Comparison of ENCODE assay signal across 19 mouse cellular contexts in the genomic region with DNA sequence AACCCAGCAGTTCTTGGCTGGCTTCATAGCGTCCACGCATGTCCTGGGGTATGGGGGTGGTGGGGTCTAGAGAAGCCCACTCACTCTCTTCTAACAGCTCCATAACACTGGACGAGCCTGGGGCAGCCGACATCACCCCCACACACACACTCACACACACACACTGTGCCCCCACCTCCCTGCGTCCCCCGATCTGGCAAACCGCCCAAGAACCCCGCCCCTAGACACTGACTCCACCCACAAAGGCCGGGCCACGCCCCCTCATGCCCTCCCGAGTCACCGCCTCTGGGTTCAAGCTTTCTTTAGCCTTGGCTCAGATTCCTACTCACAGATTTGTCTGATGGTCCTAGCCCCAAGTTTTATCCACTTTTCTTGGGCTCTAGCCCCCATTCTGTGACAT. TPM values are rescaled to one million over a fixed set of nuclear protein-coding genes. Genes with fewer than 3 reads are reported as not detected.
DNase-seq lines count a peak whose midpoint lies in the region; ATAC-seq lines count a peak whose summit lies in the region.
"Had no signal": no experiment of that assay in that cellular context is flagged by ENCODE, and none has a peak within 500 bp of the region (broad histone marks: within the 10 kb centered on the region; RNA-seq: fewer than 3 reads in every experiment).

No protein-coding gene starts in this region.

- H3K27me3 ChIP-seq in kidney, embryonic 15.5 days: no peaks in the 10 kb centered on the region
- H3K27me3 ChIP-seq in midbrain, embryonic 15.5 days (replicated peaks): no peaks in the 10 kb centered on the region
- no peaks in the 10 kb centered on the region for H3K27me3 ChIP-seq in midbrain, embryonic 16.5 days (ENCODE audit: control insufficient read depth, insufficient read depth, low read depth, low read length)
- no peaks in the 10 kb centered on the region for H3K27me3 ChIP-seq in hindbrain, embryonic 10.5 days (ENCODE audit: insufficient read depth, poor library complexity, severe bottlenecking)
- H3K27me3 ChIP-seq: embryonic facial prominence, embryonic 13.5 days; heart, embryonic 15.5 days; neural tube, embryonic 15.5 days had no signal

- no peaks in the 10 kb centered on the region for H3K9me3 ChIP-seq in kidney, embryonic 15.5 days (replicated peaks)
- no peaks in the 10 kb centered on the region for H3K9me3 ChIP-seq in midbrain, embryonic 15.5 days
- no peaks in the 10 kb centered on the region for H3K9me3 ChIP-seq in midbrain, embryonic 16.5 days (replicated peaks; ENCODE audit: control insufficient read depth, low read length, poor library complexity, severe bottlenecking)
- H3K9me3 ChIP-seq in hindbrain, embryonic 10.5 days: no peaks in the 10 kb centered on the region
- H3K9me3 ChIP-seq: embryonic facial prominence, embryonic 13.5 days; G1E; heart, embryonic 15.5 days; neural tube, embryonic 15.5 days had no signal

- peaks cover 16% of the 10 kb centered on the region for H3K4me1 ChIP-seq in kidney, embryonic 15.5 days
- 0 out of 2 replicates have a peak, but pooled peaks cover 3% of the 10 kb centered on the region for H3K4me1 ChIP-seq in midbrain, embryonic 15.5 days
- H3K4me1 ChIP-seq in midbrain, embryonic 16.5 days (ENCODE audit: control insufficient read depth, insufficient read depth, low read length): 0 out of 2 replicates have a peak, but pooled peaks cover 4% of the 10 kb centered on the region
- H3K4me1 ChIP-seq in hindbrain, embryonic 10.5 days (replicated peaks): peaks cover 11% of the 10 kb centered on the region

- H3K36me3 ChIP-seq in kidney, embryonic 15.5 days: peaks cover 83% of the 10 kb centered on the region
- H3K36me3 ChIP-seq in midbrain, embryonic 15.5 days (replicated peaks): no peaks in the 10 kb centered on the region
- peaks cover 10% of the 10 kb centered on the region for H3K36me3 ChIP-seq in midbrain, embryonic 16.5 days (ENCODE audit: control insufficient read depth, insufficient read depth, low read length)
- H3K36me3 ChIP-seq in hindbrain, embryonic 10.5 days: peaks cover 90% of the 10 kb centered on the region

- H3K27ac ChIP-seq in kidney, embryonic 15.5 days: 0 out of 2 replicates have a peak overlapping the region, but pooled peaks have one; percentile 56
- H3K27ac ChIP-seq in midbrain, embryonic 15.5 days: no peak overlapping the region
- no peak overlapping the region for H3K27ac ChIP-seq in midbrain, embryonic 16.5 days (ENCODE audit: low read length)
- H3K27ac ChIP-seq in hindbrain, embryonic 10.5 days: no peak overlapping the region
- H3K27ac ChIP-seq: embryonic facial prominence, embryonic 13.5 days; heart, embryonic 15.5 days; macrophage; neural tube, embryonic 15.5 days had no signal

- H3K4me2 ChIP-seq in kidney, embryonic 15.5 days: peak overlapping the region; percentile 31; the same call in 1 of the 2 replicates
- H3K4me2 ChIP-seq in midbrain, embryonic 15.5 days: no peak overlapping the region
- no peak overlapping the region for H3K4me2 ChIP-seq in midbrain, embryonic 16.5 days (ENCODE audit: low read length)
- H3K4me2 ChIP-seq: embryonic facial prominence, embryonic 13.5 days; heart, embryonic 15.5 days; neural tube, embryonic 15.5 days had no signal

- ATAC-seq in kidney, embryonic 15.5 days (replicated peaks; ENCODE audit: low FRiP score): 0 out of 2 replicates have a peak, but pooled peaks have one; percentile 30
- ATAC-seq in midbrain, embryonic 15.5 days (replicated peaks): 0 out of 2 replicates have a peak, but pooled peaks have one; percentile 5
- no peak for ATAC-seq in midbrain, embryonic 16.5 days
- ATAC-seq: forebrain, embryonic 14.5 days had no signal

- no peak overlapping the region for H3K9ac ChIP-seq in kidney, embryonic 15.5 days
- H3K9ac ChIP-seq in midbrain, embryonic 15.5 days: no peak overlapping the region
- H3K9ac ChIP-seq in midbrain, embryonic 16.5 days (ENCODE audit: low read depth, low read length): no peak overlapping the region
- H3K9ac ChIP-seq: embryonic facial prominence, embryonic 13.5 days; heart, embryonic 15.5 days; neural tube, embryonic 15.5 days had no signal

- no peak overlapping the region for H3K4me3 ChIP-seq in kidney, embryonic 15.5 days (replicated peaks)
- no peak overlapping the region for H3K4me3 ChIP-seq in midbrain, embryonic 15.5 days
- H3K4me3 ChIP-seq in midbrain, embryonic 16.5 days (ENCODE audit: low read depth, low read length): no peak overlapping the region
- no peak overlapping the region for H3K4me3 ChIP-seq in hindbrain, embryonic 10.5 days
- H3K4me3 ChIP-seq: embryonic facial prominence, embryonic 13.5 days; heart, embryonic 15.5 days; neural tube, embryonic 15.5 days had no signal

- DNase-seq in adrenal gland, postnatal 10 days: peak; percentile 64
- no peak for DNase-seq in adrenal gland, adult 8-10 months
- DNase-seq in kidney, adult 9 months: no peak
- peak; percentile 77 for DNase-seq in testis, postnatal 14 days (ENCODE audit: low spot score)
- no peak for DNase-seq in hindbrain, embryonic 10.5 days (ENCODE audit: low spot score)
- DNase-seq: cerebellum, postnatal 36 days; midbrain, embryonic 14.5 days; thymus, adult 2 months had no signal

- 46% methylated on average over 12 of the region's 12 CpGs for whole genome bisulfite sequencing in kidney, embryonic 15.5 days
- WGBS in midbrain, embryonic 15.5 days: 58% methylated on average over 12 of the region's 12 CpGs
- WGBS in midbrain, embryonic 16.5 days: 64% methylated on average over 12 of the region's 12 CpGs
- WGBS in hindbrain, embryonic 10.5 days: 57% methylated on average over 12 of the region's 12 CpGs

RNA-seq across cellular contexts. Expression of a gene that starts 19.2 kb away (rescaled TPM):
- 10 to 100 TPM in 1 of 2 experiments, 1 to 10 TPM in 1; 6.7 to 13.2 TPM for total RNA-seq in adrenal gland, postnatal 10 days (2021)
- 10 to 100 TPM in 3 of 4 experiments, 1 to 10 TPM in 1; 8.4 to 22.2 (median 13.2) TPM for total RNA-seq in adrenal gland, adult 8-10 months (2022)
- polyA plus RNA-seq in kidney, embryonic 15.5 days (2015; fragmentation: Nextera tagmentation; extraction: Ambion mirVana): 8.5 and 9.5 TPM in 2 replicates
- polyA plus RNA-seq in midbrain, embryonic 15.5 days (2015; fragmentation: Nextera tagmentation; extraction: Ambion mirVana): 7.0 and 8.9 TPM in 2 replicates
- polyA plus RNA-seq in midbrain, embryonic 16.5 days (2015; fragmentation: Nextera tagmentation; extraction: Ambion mirVana): 5.3 and 6.3 TPM in 2 replicates
- polyA plus RNA-seq in hindbrain, embryonic 10.5 days (2016; fragmentation: Nextera tagmentation; extraction: Ambion mirVana): 11.4 and 12.0 TPM in 2 replicates

RNA-seq across cellular contexts. Expression of a gene that starts 30.9 kb away (rescaled TPM):
- 10 to 100 TPM; 46.9 to 50.7 TPM for total RNA-seq in adrenal gland, postnatal 10 days (2021)
- total RNA-seq in adrenal gland, adult 8-10 months (2022): 10 to 100 TPM in 2 of 4 experiments, 1 to 10 TPM in 2; 9.1 to 12.3 (median 10.3) TPM
- 340 and 433 TPM in 2 replicates for polyA plus RNA-seq in kidney, embryonic 15.5 days (2015; fragmentation: Nextera tagmentation; extraction: Ambion mirVana)
- 153 and 181 TPM in 2 replicates for polyA plus RNA-seq in midbrain, embryonic 15.5 days (2015; fragmentation: Nextera tagmentation; extraction: Ambion mirVana)
- polyA plus RNA-seq in midbrain, embryonic 16.5 days (2015; fragmentation: Nextera tagmentation; extraction: Ambion mirVana): 121 and 141 TPM in 2 replicates
- polyA plus RNA-seq in hindbrain, embryonic 10.5 days (2016; fragmentation: Nextera tagmentation; extraction: Ambion mirVana): 307 and 334 TPM in 2 replicates
- total RNA-seq: G1E had no signal
- polyA plus RNA-seq: G1E, macrophage had no signal

RNA-seq across cellular contexts. Expression of a gene that starts 37.0 kb away (rescaled TPM):
- 10 to 100 TPM; 54.5 to 57.1 TPM for total RNA-seq in adrenal gland, postnatal 10 days (2021)
- total RNA-seq in adrenal gland, adult 8-10 months (2022): 10 to 100 TPM; 55.4 to 82.5 (median 71.9) TPM
- polyA plus RNA-seq in kidney, embryonic 15.5 days (2015; fragmentation: Nextera tagmentation; extraction: Ambion mirVana): 80.0 and 89.4 TPM in 2 replicates
- polyA plus RNA-seq in midbrain, embryonic 15.5 days (2015; fragmentation: Nextera tagmentation; extraction: Ambion mirVana): 55.9 and 56.0 TPM in 2 replicates
- polyA plus RNA-seq in midbrain, embryonic 16.5 days (2015; fragmentation: Nextera tagmentation; extraction: Ambion mirVana): 52.5 and 55.9 TPM in 2 replicates
- polyA plus RNA-seq in hindbrain, embryonic 10.5 days (2016; fragmentation: Nextera tagmentation; extraction: Ambion mirVana): 60.2 and 66.0 TPM in 2 replicates

RNA-seq across cellular contexts. Expression of a gene that starts 47.0 kb away (rescaled TPM):
- total RNA-seq in adrenal gland, postnatal 10 days (2021): not detected
- not detected for total RNA-seq in adrenal gland, adult 8-10 months (2022)
- polyA plus RNA-seq in kidney, embryonic 15.5 days (2015; fragmentation: Nextera tagmentation; extraction: Ambion mirVana): 0.50 and 0.64 TPM in 2 replicates
- 0.27 and 0.87 TPM in 2 replicates for polyA plus RNA-seq in midbrain, embryonic 15.5 days (2015; fragmentation: Nextera tagmentation; extraction: Ambion mirVana)
- polyA plus RNA-seq in midbrain, embryonic 16.5 days (2015; fragmentation: Nextera tagmentation; extraction: Ambion mirVana): 0.39 TPM in 1 of 2 replicates, not detected in the other
- polyA plus RNA-seq in hindbrain, embryonic 10.5 days (2016; fragmentation: Nextera tagmentation; extraction: Ambion mirVana): not detected in 2 replicates
- total RNA-seq: G1E; gastrocnemius, adult 8-10 months had no signal
- polyA plus RNA-seq: G1E; macrophage; midbrain, embryonic 14.5 days; spleen, adult 2 months had no signal

RNA-seq across cellular contexts. Expression of a gene that starts 54.4 kb away (rescaled TPM):
- 10 to 100 TPM; 31.9 to 39.9 TPM for total RNA-seq in adrenal gland, postnatal 10 days (2021)
- total RNA-seq in adrenal gland, adult 8-10 months (2022): 10 to 100 TPM; 40.4 to 56.6 (median 46.2) TPM
- polyA plus RNA-seq in kidney, embryonic 15.5 days (2015; fragmentation: Nextera tagmentation; extraction: Ambion mirVana): 40.5 and 45.3 TPM in 2 replicates
- polyA plus RNA-seq in midbrain, embryonic 15.5 days (2015; fragmentation: Nextera tagmentation; extraction: Ambion mirVana): 189 and 193 TPM in 2 replicates
- polyA plus RNA-seq in midbrain, embryonic 16.5 days (2015; fragmentation: Nextera tagmentation; extraction: Ambion mirVana): 174 and 190 TPM in 2 replicates
- polyA plus RNA-seq in hindbrain, embryonic 10.5 days (2016; fragmentation: Nextera tagmentation; extraction: Ambion mirVana): 54.8 and 82.1 TPM in 2 replicates

Comparison
In these comparisons a context has a peak if more than half of its experiments do, and no peak if none do; other contexts are left out.
1. DNase-seq: peak in adrenal gland, postnatal 10 days (single experiment) and testis, postnatal 14 days (single experiment); none in adrenal gland, adult 8-10 months (single experiment), kidney, adult 9 months (single experiment) and hindbrain, embryonic 10.5 days (single experiment).